Mouse (Mus musculus): ENCODE data around the gene Tiparp.

DNA sequence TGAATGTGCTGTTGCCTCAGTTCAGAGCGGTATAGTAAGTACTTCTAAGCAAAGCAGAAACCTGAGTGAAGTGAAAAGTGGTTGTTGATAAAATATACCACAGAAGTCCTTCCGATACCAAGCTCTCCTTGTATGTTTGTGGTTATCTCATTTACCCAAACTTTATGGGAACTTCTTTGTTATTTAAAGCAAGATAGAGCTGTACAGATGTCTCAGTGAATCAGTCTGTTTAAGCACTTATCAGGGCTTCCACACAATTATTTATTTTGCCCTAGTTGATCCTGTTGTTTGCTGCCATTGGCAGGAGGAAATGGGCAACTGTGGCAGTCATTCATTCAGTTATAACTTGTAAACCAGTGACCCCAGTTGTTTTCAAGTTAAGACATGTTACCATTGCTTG, 26.4 kb downstream of the Tiparp start:
- TF ChIP-seq POLR2A (IDR thresholded peaks at IDR 0.05; ENCODE audit: insufficient read depth, low read depth, low read length) (no peak), CTCF (IDR thresholded peaks at IDR 0.05) (no peak), EP300 (IDR thresholded peaks at IDR 0.05; ENCODE audit: insufficient read depth, low read depth, low read length) (no peak)

All from heart, adult 2 months (tissue).